Mouse (Mus musculus): ENCODE data around the gene 4930426L09Rik.

Gene 4930426L09Rik

GRCm38 (mm10) chr2:18998054-18998478 is at the start of gene 4930426L09Rik, which contains the start of gene Pip4k2a:
TSS of gene 4930426L09Rik (plus strand) at chr2:18998343.
TSS of gene Pip4k2a (minus strand) at chr2:18998126.
- DNase-seq (ENCODE audit: low spot score in 2 of 2): peak; percentile 89 to 90

- no peak for DNase-seq (ENCODE audit: low spot score in 2 of 2)
Measured at GRCm38 (mm10) chr2:18948741-18949140, 49.4 kb upstream of the 4930426L09Rik start.

GRCm38 (mm10) chr2:18950758-18951157 is 47.4 kb upstream of the 4930426L09Rik start:
- DNase-seq (ENCODE audit: low spot score in 2 of 2): no peak

- DNase-seq (ENCODE audit: low spot score in 2 of 2): no peak
Measured at GRCm38 (mm10) chr2:18952102-18952673, 46.0 kb upstream of the 4930426L09Rik start.

- DNase-seq (ENCODE audit: low spot score in 2 of 2): no peak
Measured at GRCm38 (mm10) chr2:18954422-18954821, 43.7 kb upstream of the 4930426L09Rik start.

- no peak for DNase-seq (ENCODE audit: low spot score in 2 of 2)
Measured at GRCm38 (mm10) chr2:18955022-18955421, 43.1 kb upstream of the 4930426L09Rik start.

GRCm38 (mm10) chr2:18955671-18956070 is 42.5 kb upstream of the 4930426L09Rik start:
- DNase-seq (ENCODE audit: low spot score in 2 of 2): no peak

GRCm38 (mm10) chr2:18956424-18956823 is 41.7 kb upstream of the 4930426L09Rik start:
- DNase-seq (ENCODE audit: low spot score in 2 of 2): no peak

- DNase-seq (ENCODE audit: low spot score in 2 of 2): no peak
Measured at GRCm38 (mm10) chr2:18956945-18957344, 41.2 kb upstream of the 4930426L09Rik start.

GRCm38 (mm10) chr2:18957459-18957858 is 40.7 kb upstream of the 4930426L09Rik start:
- no peak for DNase-seq (ENCODE audit: low spot score in 2 of 2)

- no peak for DNase-seq (ENCODE audit: low spot score in 2 of 2)
Measured at GRCm38 (mm10) chr2:18958044-18958443, 40.1 kb upstream of the 4930426L09Rik start.

- no peak for DNase-seq (ENCODE audit: low spot score in 2 of 2)
Measured at GRCm38 (mm10) chr2:18958501-18958900, 39.6 kb upstream of the 4930426L09Rik start.

GRCm38 (mm10) chr2:18959008-18959407 is 39.1 kb upstream of the 4930426L09Rik start:
- DNase-seq (ENCODE audit: low spot score in 2 of 2): no peak

GRCm38 (mm10) chr2:18959558-18959957 is 38.6 kb upstream of the 4930426L09Rik start:
- DNase-seq (ENCODE audit: low spot score in 2 of 2): no peak

GRCm38 (mm10) chr2:18960376-18960973 is 37.7 kb upstream of the 4930426L09Rik start:
- DNase-seq (ENCODE audit: low spot score in 2 of 2): no peak

- no peak for DNase-seq (ENCODE audit: low spot score in 2 of 2)
Measured at GRCm38 (mm10) chr2:18962502-18962901, 35.6 kb upstream of the 4930426L09Rik start.

- no peak for DNase-seq (ENCODE audit: low spot score in 2 of 2)
Measured at GRCm38 (mm10) chr2:18963286-18964040, 34.7 kb upstream of the 4930426L09Rik start.

- DNase-seq (ENCODE audit: low spot score in 2 of 2): no peak
Measured at GRCm38 (mm10) chr2:18965108-18965507, 33.0 kb upstream of the 4930426L09Rik start.

GRCm38 (mm10) chr2:18965950-18966349 is 32.2 kb upstream of the 4930426L09Rik start:
- no peak for DNase-seq (ENCODE audit: low spot score in 2 of 2)

- no peak for DNase-seq (ENCODE audit: low spot score in 2 of 2)
Measured at GRCm38 (mm10) chr2:18966566-18966965, 31.6 kb upstream of the 4930426L09Rik start.

- DNase-seq (ENCODE audit: low spot score in 2 of 2): no peak
Measured at GRCm38 (mm10) chr2:18967451-18968063, 30.6 kb upstream of the 4930426L09Rik start.

- DNase-seq (ENCODE audit: low spot score in 2 of 2): no peak
Measured at GRCm38 (mm10) chr2:18969066-18969681, 29.0 kb upstream of the 4930426L09Rik start.
